Mouse (Mus musculus): Measurements from ENCODE around the gene Alg2.

- no peak for TF ChIP-seq CTCF (IDR thresholded peaks at IDR 0.05; ENCODE audit: control insufficient read depth, insufficient read depth, insufficient read length)
- no peak for TF ChIP-seq CEBPB (IDR thresholded peaks at IDR 0.05; ENCODE audit: low read depth)
- TF ChIP-seq MYOD1 (IDR thresholded peaks at IDR 0.05; ENCODE audit: control insufficient read depth, insufficient read length, low read depth), result no peak
- TF ChIP-seq MYOG (IDR thresholded peaks at IDR 0.05; ENCODE audit: control insufficient read depth, extremely low read depth, insufficient read length), result no peak
These were observed 6.4 kb upstream of the Alg2 start for GRCm38 (mm10) chr4:47480576-47480975.

All from C2C12 (cell line).